Mouse (Mus musculus): ENCODE results near the gene Tmtc1. TPM values are rescaled to one million over a fixed set of nuclear protein-coding genes. Genes with fewer than 3 reads are reported as not detected.

The Tmtc1 gene
- 1.1 and 1.3 TPM in 2 replicates for polyA plus RNA-seq (2014; fragmentation: Nextera tagmentation; extraction: Ambion mirVana)

- peak; percentile 88 for DNase-seq (ENCODE audit: low spot score)
- H3K27me3 ChIP-seq (ENCODE audit: control insufficient read depth, insufficient read depth, low read length), result peaks cover 21% of the 10 kb centered on the region
- peak; percentile 83 for ATAC-seq (replicated peaks; ENCODE audit: low FRiP score)
- peak within 1 kb of the TSS; percentile 94 for H3K4me2 ChIP-seq (ENCODE audit: low read depth, low read length, severe bottlenecking)
- H3K4me3 ChIP-seq (ENCODE audit: low read depth, low read length), result peak within 1 kb of the TSS; percentile 68
- peaks cover 11% of the 10 kb centered on the region for H3K4me1 ChIP-seq (replicated peaks; ENCODE audit: control insufficient read depth, insufficient read depth, low read length)
- under 1% methylated on average over 98 of the region's 99 CpGs for whole genome bisulfite sequencing
- peaks cover 2% of the 10 kb centered on the region; the same call in 1 of the 2 replicates for H3K9me3 ChIP-seq (ENCODE audit: control insufficient read depth, low read length)
- H3K36me3 ChIP-seq (ENCODE audit: control insufficient read depth, insufficient read depth, low read length), result no peaks in the 10 kb centered on the region
- no peak within 1 kb of the TSS for H3K27ac ChIP-seq (ENCODE audit: low read depth, low read length)
- H3K9ac ChIP-seq (ENCODE audit: low read length), result peak within 1 kb of the TSS; percentile 63
Observed at GRCm38 (mm10) chr6:148443726-148444701, at the start of gene Tmtc1. Tmtc1 (minus strand) TSS chr6:148444389.

GRCm38 (mm10) chr6:148491849-148492248, 47.7 kb upstream of the Tmtc1 start:
- ATAC-seq (replicated peaks; ENCODE audit: low FRiP score) (no peak), DNase-seq (ENCODE audit: low spot score) (no peak)
- H3K27ac ChIP-seq (ENCODE audit: low read depth, low read length), result no peak overlapping the region
- no peaks in the 10 kb centered on the region for H3K4me1 ChIP-seq (replicated peaks; ENCODE audit: control insufficient read depth, insufficient read depth, low read length)
- no peaks in the 10 kb centered on the region for H3K9me3 ChIP-seq (ENCODE audit: control insufficient read depth, low read length)
- no peak overlapping the region for H3K9ac ChIP-seq (ENCODE audit: low read length)
- H3K36me3 ChIP-seq (ENCODE audit: control insufficient read depth, insufficient read depth, low read length), result no peaks in the 10 kb centered on the region
- no peak overlapping the region for H3K4me2 ChIP-seq (ENCODE audit: low read depth, low read length, severe bottlenecking)
- H3K4me3 ChIP-seq (ENCODE audit: low read depth, low read length), result no peak overlapping the region
- 89% methylated on average over 5 of the region's 5 CpGs for WGBS
- H3K27me3 ChIP-seq (ENCODE audit: control insufficient read depth, insufficient read depth, low read length), result no peaks in the 10 kb centered on the region

- WGBS, result 87% methylated on average over 3 of the region's 3 CpGs
- no peak overlapping the region for H3K27ac ChIP-seq (ENCODE audit: low read depth, low read length)
- H3K4me3 ChIP-seq (ENCODE audit: low read depth, low read length), result no peak overlapping the region
- H3K9me3 ChIP-seq (ENCODE audit: control insufficient read depth, low read length), result no peaks in the 10 kb centered on the region
- no peak overlapping the region for H3K9ac ChIP-seq (ENCODE audit: low read length)
- H3K36me3 ChIP-seq (ENCODE audit: control insufficient read depth, insufficient read depth, low read length), result no peaks in the 10 kb centered on the region
- no peak overlapping the region for H3K4me2 ChIP-seq (ENCODE audit: low read depth, low read length, severe bottlenecking)
- ATAC-seq (replicated peaks; ENCODE audit: low FRiP score) (no peak), DNase-seq (ENCODE audit: low spot score) (no peak)
- H3K27me3 ChIP-seq (ENCODE audit: control insufficient read depth, insufficient read depth, low read length), result no peaks in the 10 kb centered on the region
- no peaks in the 10 kb centered on the region for H3K4me1 ChIP-seq (replicated peaks; ENCODE audit: control insufficient read depth, insufficient read depth, low read length)
Observed at GRCm38 (mm10) chr6:148486756-148487155, 42.6 kb upstream of the Tmtc1 start.

- Histone ChIP-seq H3K9ac (ENCODE audit: low read length) (no peak overlapping the region), H3K4me2 (ENCODE audit: low read depth, low read length, severe bottlenecking) (no peak overlapping the region)
- no peak for ATAC-seq (replicated peaks; ENCODE audit: low FRiP score)
Observed at GRCm38 (mm10) chr6:148481894-148482293, 37.7 kb upstream of the Tmtc1 start.

GRCm38 (mm10) chr6:148479671-148480237, 35.6 kb upstream of the Tmtc1 start:
- DNase-seq (ENCODE audit: low spot score) (no peak), ATAC-seq (replicated peaks; ENCODE audit: low FRiP score) (0 out of 2 replicates have a peak, but pooled peaks have one; percentile 46)
- Histone ChIP-seq H3K9ac (ENCODE audit: low read length) (no peak overlapping the region), H3K36me3 (ENCODE audit: control insufficient read depth, insufficient read depth, low read length) (no peaks in the 10 kb centered on the region), H3K4me1 (replicated peaks; ENCODE audit: control insufficient read depth, insufficient read depth, low read length) (no peaks in the 10 kb centered on the region), H3K27ac (ENCODE audit: low read depth, low read length) (no peak overlapping the region), H3K4me3 (ENCODE audit: low read depth, low read length) (no peak overlapping the region), H3K4me2 (ENCODE audit: low read depth, low read length, severe bottlenecking) (no peak overlapping the region), H3K27me3 (ENCODE audit: control insufficient read depth, insufficient read depth, low read length) (no peaks in the 10 kb centered on the region), H3K9me3 (ENCODE audit: control insufficient read depth, low read length) (no peaks in the 10 kb centered on the region)
- WGBS, result 66% methylated on average over 2 of the region's 2 CpGs

More at GRCm38 (mm10) chr6:148481894-148482293, 37.7 kb upstream of the Tmtc1 start:
- no peak overlapping the region for H3K4me3 ChIP-seq (ENCODE audit: low read depth, low read length)
- no peaks in the 10 kb centered on the region for H3K27me3 ChIP-seq (ENCODE audit: control insufficient read depth, insufficient read depth, low read length)
- H3K9me3 ChIP-seq (ENCODE audit: control insufficient read depth, low read length), result no peaks in the 10 kb centered on the region
- no peaks in the 10 kb centered on the region for H3K36me3 ChIP-seq (ENCODE audit: control insufficient read depth, insufficient read depth, low read length)
- no peak overlapping the region for H3K27ac ChIP-seq (ENCODE audit: low read depth, low read length)
- no peaks in the 10 kb centered on the region for H3K4me1 ChIP-seq (replicated peaks; ENCODE audit: control insufficient read depth, insufficient read depth, low read length)
- no peak for DNase-seq (ENCODE audit: low spot score)

GRCm38 (mm10) chr6:148478350-148478749, 34.2 kb upstream of the Tmtc1 start:
- ATAC-seq (replicated peaks; ENCODE audit: low FRiP score) (no peak), DNase-seq (ENCODE audit: low spot score) (no peak)
- H3K9me3 ChIP-seq (ENCODE audit: control insufficient read depth, low read length), result no peaks in the 10 kb centered on the region
- H3K27me3 ChIP-seq (ENCODE audit: control insufficient read depth, insufficient read depth, low read length), result no peaks in the 10 kb centered on the region
- no peak overlapping the region for H3K4me3 ChIP-seq (ENCODE audit: low read depth, low read length)
- 66% methylated on average over 6 of the region's 6 CpGs for WGBS
- H3K27ac ChIP-seq (ENCODE audit: low read depth, low read length), result no peak overlapping the region
- H3K36me3 ChIP-seq (ENCODE audit: control insufficient read depth, insufficient read depth, low read length), result no peaks in the 10 kb centered on the region
- H3K4me1 ChIP-seq (replicated peaks; ENCODE audit: control insufficient read depth, insufficient read depth, low read length), result no peaks in the 10 kb centered on the region
- H3K9ac ChIP-seq (ENCODE audit: low read length), result no peak overlapping the region
- no peak overlapping the region for H3K4me2 ChIP-seq (ENCODE audit: low read depth, low read length, severe bottlenecking)

GRCm38 (mm10) chr6:148472289-148472688, 28.1 kb upstream of the Tmtc1 start:
- Histone ChIP-seq H3K9ac (ENCODE audit: low read length) (no peak overlapping the region), H3K36me3 (ENCODE audit: control insufficient read depth, insufficient read depth, low read length) (no peaks in the 10 kb centered on the region), H3K27me3 (ENCODE audit: control insufficient read depth, insufficient read depth, low read length) (no peaks in the 10 kb centered on the region), H3K4me1 (replicated peaks; ENCODE audit: control insufficient read depth, insufficient read depth, low read length) (no peaks in the 10 kb centered on the region), H3K27ac (ENCODE audit: low read depth, low read length) (no peak overlapping the region), H3K4me2 (ENCODE audit: low read depth, low read length, severe bottlenecking) (no peak overlapping the region), H3K9me3 (ENCODE audit: control insufficient read depth, low read length) (no peaks in the 10 kb centered on the region), H3K4me3 (ENCODE audit: low read depth, low read length) (no peak overlapping the region)
- DNase-seq (ENCODE audit: low spot score) (no peak), ATAC-seq (replicated peaks; ENCODE audit: low FRiP score) (no peak)
- 98% methylated on average over 3 of the region's 3 CpGs for WGBS

GRCm38 (mm10) chr6:148467924-148468389, 23.8 kb upstream of the Tmtc1 start:
- no peaks in the 10 kb centered on the region for H3K36me3 ChIP-seq (ENCODE audit: control insufficient read depth, insufficient read depth, low read length)
- H3K9ac ChIP-seq (ENCODE audit: low read length), result no peak overlapping the region
- no peaks in the 10 kb centered on the region for H3K9me3 ChIP-seq (ENCODE audit: control insufficient read depth, low read length)
- no peak overlapping the region for H3K27ac ChIP-seq (ENCODE audit: low read depth, low read length)
- H3K27me3 ChIP-seq (ENCODE audit: control insufficient read depth, insufficient read depth, low read length), result no peaks in the 10 kb centered on the region
- 72% methylated on average over 2 of the region's 2 CpGs for WGBS
- H3K4me3 ChIP-seq (ENCODE audit: low read depth, low read length), result no peak overlapping the region
- ATAC-seq (replicated peaks; ENCODE audit: low FRiP score) (no peak), DNase-seq (ENCODE audit: low spot score) (no peak)
- no peaks in the 10 kb centered on the region for H3K4me1 ChIP-seq (replicated peaks; ENCODE audit: control insufficient read depth, insufficient read depth, low read length)
- no peak overlapping the region for H3K4me2 ChIP-seq (ENCODE audit: low read depth, low read length, severe bottlenecking)
